In the genomic region with DNA sequence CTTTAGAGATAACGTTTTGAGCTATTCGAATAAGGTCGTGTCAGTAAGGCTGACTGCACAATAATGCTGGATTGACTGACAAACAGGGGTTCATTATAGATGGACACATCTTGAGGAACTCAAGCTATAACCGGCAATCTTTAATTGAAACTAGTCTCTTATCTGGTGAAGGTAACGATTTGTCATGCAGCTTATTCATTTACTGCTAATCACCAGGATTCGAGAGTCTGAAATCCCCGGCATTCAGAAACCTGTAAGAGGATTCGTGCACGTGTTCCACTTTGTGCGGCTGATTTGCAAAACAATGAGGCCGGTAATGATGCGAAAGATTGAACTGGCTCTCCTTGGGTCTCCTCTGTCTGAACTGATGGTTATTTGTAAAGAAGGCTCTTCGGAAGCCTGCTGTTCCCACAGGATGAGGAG, we compare ENCODE assay signal across 13 mouse cellular contexts.
A peak's percentile ranks its signal among the peaks of the same experiment; 100 is the strongest.
DNase-seq lines count a peak whose midpoint lies in the region; ATAC-seq and TF ChIP-seq lines count a peak whose summit lies in the region.
"Had no signal": no experiment of that assay in that cellular context is flagged by ENCODE, and none has a peak within 500 bp of the region (broad histone marks: within the 10 kb centered on the region; RNA-seq: fewer than 3 reads in every experiment).

No protein-coding gene starts in this region.

- no peak for TF ChIP-seq CTCF in heart, postnatal 0 days (IDR thresholded peaks at IDR 0.05; ENCODE audit: low read depth)

- WGBS in heart, postnatal 0 days = 36% methylated on average over 13 of the region's 13 CpGs
- 32% methylated on average over 13 of the region's 13 CpGs for WGBS in embryonic facial prominence, embryonic 10.5 days
- 17% methylated on average over 13 of the region's 13 CpGs for WGBS in hindbrain, embryonic 15.5 days
- 15% methylated on average over 13 of the region's 13 CpGs for WGBS in neural tube, embryonic 14.5 days

- H3K4me1 ChIP-seq in heart, postnatal 0 days (ENCODE audit: control insufficient read depth, insufficient read depth) = no peaks in the 10 kb centered on the region
- peaks cover 7% of the 10 kb centered on the region for H3K4me1 ChIP-seq in embryonic facial prominence, embryonic 10.5 days
- no peaks in the 10 kb centered on the region for H3K4me1 ChIP-seq in hindbrain, embryonic 15.5 days (replicated peaks)
- no peaks in the 10 kb centered on the region for H3K4me1 ChIP-seq in neural tube, embryonic 14.5 days (ENCODE audit: control insufficient read depth, insufficient read depth, low read length)

- ATAC-seq in heart, postnatal 0 days (ENCODE audit: insufficient read depth, low read depth) = no peak
- ATAC-seq in hindbrain, embryonic 15.5 days (ENCODE audit: low FRiP score, low read depth) = 0 out of 2 replicates have a peak, but pooled peaks have one; percentile 19
- no peak for ATAC-seq in neural tube, embryonic 14.5 days (ENCODE audit: low read depth)
- no peak for ATAC-seq in cerebellum, adult (ENCODE audit: insufficient number of reproducible peaks, low FRiP score, low TSS enrichment)

- H3K4me2 ChIP-seq in heart, postnatal 0 days (ENCODE audit: low read depth, low read length) = peak overlapping the region; percentile 31; the same call in 1 of the 2 replicates
- H3K4me2 ChIP-seq in hindbrain, embryonic 15.5 days = peak overlapping the region; percentile 43
- H3K4me2 ChIP-seq in neural tube, embryonic 14.5 days (ENCODE audit: low read depth, low read length) = peak overlapping the region; percentile 30

- no peak overlapping the region for H3K4me3 ChIP-seq in heart, postnatal 0 days (ENCODE audit: low read depth, low read length)
- H3K4me3 ChIP-seq in embryonic facial prominence, embryonic 10.5 days = no peak overlapping the region
- H3K4me3 ChIP-seq in hindbrain, embryonic 15.5 days = peak overlapping the region; percentile 10
- H3K4me3 ChIP-seq in neural tube, embryonic 14.5 days (ENCODE audit: low read depth, low read length) = no peak overlapping the region

- no peaks in the 10 kb centered on the region for H3K27me3 ChIP-seq in heart, postnatal 0 days (ENCODE audit: control insufficient read depth, insufficient read depth, low read length)
- H3K27me3 ChIP-seq in embryonic facial prominence, embryonic 10.5 days (replicated peaks; ENCODE audit: low read depth, poor library complexity, severe bottlenecking) = no peaks in the 10 kb centered on the region
- H3K27me3 ChIP-seq in hindbrain, embryonic 15.5 days = no peaks in the 10 kb centered on the region
- no peaks in the 10 kb centered on the region for H3K27me3 ChIP-seq in neural tube, embryonic 14.5 days (ENCODE audit: control insufficient read depth, insufficient read depth, low read length)

- no peak overlapping the region for H3K9ac ChIP-seq in heart, postnatal 0 days (replicated peaks; ENCODE audit: low read depth, low read length)
- H3K9ac ChIP-seq in hindbrain, embryonic 15.5 days = no peak overlapping the region
- H3K9ac ChIP-seq in neural tube, embryonic 14.5 days (replicated peaks; ENCODE audit: low read depth, low read length) = no peak overlapping the region
- H3K9ac ChIP-seq: liver, embryonic 14.5 days had no signal

- DNase-seq in heart, postnatal 0 days (ENCODE audit: low spot score) = peak; percentile 20
- DNase-seq in heart, adult 9 months (ENCODE audit: low spot score in 2 of 2) = no peak
- peak; percentile 11 for DNase-seq in embryonic facial prominence, embryonic 10.5 days (ENCODE audit: low spot score)
- no peak for DNase-seq in adrenal gland, postnatal 10 days
- no peak for DNase-seq in lung, postnatal 4 days
- DNase-seq: adrenal gland, postnatal 14 days; gastrocnemius, postnatal 14 days; kidney, adult 11 months; thymus, postnatal 25 days had no signal

- H3K9me3 ChIP-seq in heart, postnatal 0 days (replicated peaks; ENCODE audit: control insufficient read depth, low read length) = no peaks in the 10 kb centered on the region
- no peaks in the 10 kb centered on the region for H3K9me3 ChIP-seq in embryonic facial prominence, embryonic 10.5 days
- H3K9me3 ChIP-seq in hindbrain, embryonic 15.5 days = no peaks in the 10 kb centered on the region
- H3K9me3 ChIP-seq in neural tube, embryonic 14.5 days (ENCODE audit: control insufficient read depth, low read length) = no peaks in the 10 kb centered on the region

- no peak overlapping the region for H3K27ac ChIP-seq in heart, postnatal 0 days (ENCODE audit: low read depth)
- no peak overlapping the region for H3K27ac ChIP-seq in embryonic facial prominence, embryonic 10.5 days (replicated peaks)
- H3K27ac ChIP-seq in hindbrain, embryonic 15.5 days (replicated peaks) = no peak overlapping the region
- no peak overlapping the region for H3K27ac ChIP-seq in neural tube, embryonic 14.5 days (ENCODE audit: low read depth, low read length)
- H3K27ac ChIP-seq: liver, embryonic 14.5 days had no signal

- TF ChIP-seq EP300 in heart, postnatal 0 days (IDR thresholded peaks at IDR 0.05; ENCODE audit: low read depth) = no peak

- no peaks in the 10 kb centered on the region for H3K36me3 ChIP-seq in heart, postnatal 0 days (replicated peaks; ENCODE audit: control insufficient read depth, insufficient read depth, low read length)
- no peaks in the 10 kb centered on the region for H3K36me3 ChIP-seq in embryonic facial prominence, embryonic 10.5 days (replicated peaks)
- no peaks in the 10 kb centered on the region for H3K36me3 ChIP-seq in hindbrain, embryonic 15.5 days
- no peaks in the 10 kb centered on the region for H3K36me3 ChIP-seq in neural tube, embryonic 14.5 days (ENCODE audit: control insufficient read depth, insufficient read depth, low read length)

Comparison
In these comparisons a context has a peak if more than half of its experiments do, and no peak if none do; other contexts are left out.
1. DNase-seq: peak in heart, postnatal 0 days (single experiment) and embryonic facial prominence, embryonic 10.5 days (single experiment); none in heart, adult 9 months (0 of 2), adrenal gland, postnatal 10 days (single experiment) and lung, postnatal 4 days (0 of 2).
2. Peak in every context shown above with its lines, with median percentiles within 50 percentile points of each other: H3K4me2 ChIP-seq.